Mouse (Mus musculus) R1 (cell line): ENCODE results near the gene Gm21188.
"Not testable (repeated sequence)": the region's sequence is repeated elsewhere in the genome, so short reads cannot be mapped to it uniquely, and the experiment has no call there.

Experiments used
- DNase-seq: peaks from one replicate; pipeline ENCODE4 v3.0.0-alpha.2; 2018; ENCODE audit warnings: low read depth, low spot score

Gm21188 gene

GRCm38 (mm10) chr13:120052085-120052484, at the start of gene Gm21188:
Gene Gm21188, minus strand, starts transcription at chr13:120052194.
- not testable (repeated sequence) for DNase-seq

DNA sequence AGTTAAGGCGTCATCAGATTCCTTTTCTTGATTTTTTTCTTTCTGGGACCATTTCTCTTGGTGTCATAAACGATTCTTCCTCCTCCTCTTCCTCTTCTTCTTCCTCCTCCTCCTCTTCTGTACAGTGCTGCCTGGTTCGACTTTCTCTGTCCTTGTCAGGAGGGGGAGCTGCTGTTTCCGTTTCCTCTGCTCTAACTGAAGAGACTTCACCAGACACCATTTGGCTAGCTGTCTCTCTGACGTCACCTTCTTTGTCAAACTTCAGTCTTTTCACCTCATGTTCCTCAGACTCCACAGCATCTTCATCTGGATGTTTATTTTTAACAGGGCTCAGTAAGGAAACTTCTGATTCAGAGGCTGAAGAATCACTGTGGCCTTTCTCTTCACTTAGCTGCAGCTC, 47.3 kb upstream of the Gm21188 start:
- DNase-seq: not testable (repeated sequence)

DNA sequence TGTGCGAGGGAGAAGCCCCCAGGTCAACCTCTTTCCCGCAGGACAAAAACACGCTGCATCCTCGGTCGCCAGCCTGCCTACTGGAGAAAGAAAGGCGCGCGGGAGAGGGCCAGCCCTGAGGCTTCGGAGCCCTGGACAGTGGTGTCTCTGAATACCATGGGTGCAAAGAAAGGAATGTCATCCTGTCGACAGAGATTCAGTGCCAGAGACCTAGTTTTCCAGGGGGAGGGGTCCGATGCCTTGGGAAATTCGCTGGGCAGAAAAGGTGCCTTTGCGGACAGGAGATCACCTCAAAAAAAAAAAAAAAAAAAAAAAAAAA, 44.9 kb upstream of the Gm21188 start:
- DNase-seq: not testable (repeated sequence)

DNA sequence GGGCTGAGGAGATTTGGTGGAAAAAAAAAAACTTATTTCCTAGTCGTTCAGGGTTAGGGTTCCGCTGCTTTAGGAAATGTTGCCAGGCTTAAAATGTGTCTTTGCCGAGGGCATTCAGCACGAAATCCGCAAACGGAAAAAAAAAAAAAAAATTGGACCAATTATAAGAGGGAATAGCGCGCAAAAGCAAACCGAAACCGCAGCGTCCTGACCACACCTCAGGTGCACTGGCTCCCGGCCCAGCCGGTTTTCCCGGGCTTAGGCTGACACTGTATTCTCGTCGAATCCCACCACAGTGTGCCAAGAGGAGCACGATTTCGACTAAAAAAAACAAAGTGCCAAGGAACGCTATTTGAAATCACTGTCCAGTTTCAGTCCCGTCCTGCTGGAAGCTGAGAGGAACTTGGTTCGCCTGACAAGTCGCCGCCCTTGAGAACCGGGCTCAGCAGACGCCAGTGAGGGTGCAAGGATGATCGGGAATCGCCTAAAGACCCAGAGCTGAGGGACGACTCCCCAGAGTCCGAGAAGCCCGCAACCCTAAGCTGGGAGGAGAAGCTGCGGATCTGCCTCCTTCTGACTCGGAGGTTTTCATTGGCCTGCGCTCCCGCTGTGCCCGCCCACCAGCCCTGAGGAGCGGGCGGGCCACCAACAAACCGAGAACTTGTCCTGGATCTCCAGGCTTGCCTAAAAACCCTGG, 44.4 kb upstream of the Gm21188 start:
- not testable (repeated sequence) for DNase-seq

DNA sequence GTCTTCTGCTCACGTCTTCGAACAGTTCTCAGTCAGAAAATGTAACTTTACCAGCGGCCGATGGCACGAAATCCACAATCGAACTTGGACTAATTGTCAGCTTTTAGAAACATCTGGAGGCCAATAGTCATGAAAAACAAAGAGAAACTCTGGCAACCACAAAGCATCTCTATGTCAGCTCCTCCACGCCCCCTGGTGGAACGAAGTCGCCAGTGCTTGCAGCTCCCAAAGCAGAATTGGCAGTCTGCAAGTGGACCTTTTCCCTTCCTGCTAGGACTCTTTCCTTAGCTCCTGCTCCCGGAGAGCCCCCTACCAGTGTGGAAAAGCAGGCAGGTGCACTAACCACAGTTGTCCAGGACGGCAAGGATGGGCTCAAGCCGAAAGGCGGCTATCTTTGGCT, 41.0 kb upstream of the Gm21188 start:
- not testable (repeated sequence) for DNase-seq

DNA sequence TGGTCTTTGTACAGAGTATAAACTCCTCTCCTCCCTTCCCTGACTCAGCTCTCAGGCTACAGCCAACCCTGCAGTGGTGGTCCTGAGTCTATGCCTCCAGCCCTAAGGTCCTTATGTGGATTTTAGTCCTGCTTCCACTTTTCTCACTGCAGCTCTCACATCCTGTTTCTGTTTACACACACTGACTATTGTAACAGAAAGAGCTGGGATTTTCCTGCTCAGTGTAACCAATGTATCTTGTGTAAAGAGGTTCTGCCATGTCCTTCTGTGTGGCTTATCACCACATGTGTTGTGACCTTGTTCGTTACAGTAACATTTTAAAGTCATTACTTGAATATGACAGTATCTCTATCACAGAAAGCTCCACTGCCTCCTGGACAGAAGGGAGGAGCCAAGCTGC, 27.6 kb upstream of the Gm21188 start:
- DNase-seq: not testable (repeated sequence)

DNA sequence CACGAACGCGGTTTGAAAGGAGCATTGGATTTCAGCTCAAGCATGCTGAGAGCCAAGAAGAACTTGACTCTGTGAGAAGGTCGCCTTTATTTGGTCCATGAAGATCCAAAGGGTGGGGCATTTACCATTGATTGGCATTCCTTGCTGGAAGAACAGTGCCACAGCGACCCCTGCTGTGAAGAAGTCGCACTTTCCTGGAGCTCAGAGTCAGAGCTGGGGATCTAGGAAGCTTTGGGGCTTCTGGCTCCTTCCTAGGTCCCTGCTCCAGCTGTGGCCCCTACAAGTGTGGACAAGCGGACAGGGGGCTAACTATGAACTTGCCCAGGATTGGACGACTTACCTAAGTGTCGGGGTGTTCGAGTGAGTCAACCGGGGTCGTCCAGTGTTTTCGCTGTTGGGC, 18.9 kb upstream of the Gm21188 start:
- DNase-seq: not testable (repeated sequence)

DNA sequence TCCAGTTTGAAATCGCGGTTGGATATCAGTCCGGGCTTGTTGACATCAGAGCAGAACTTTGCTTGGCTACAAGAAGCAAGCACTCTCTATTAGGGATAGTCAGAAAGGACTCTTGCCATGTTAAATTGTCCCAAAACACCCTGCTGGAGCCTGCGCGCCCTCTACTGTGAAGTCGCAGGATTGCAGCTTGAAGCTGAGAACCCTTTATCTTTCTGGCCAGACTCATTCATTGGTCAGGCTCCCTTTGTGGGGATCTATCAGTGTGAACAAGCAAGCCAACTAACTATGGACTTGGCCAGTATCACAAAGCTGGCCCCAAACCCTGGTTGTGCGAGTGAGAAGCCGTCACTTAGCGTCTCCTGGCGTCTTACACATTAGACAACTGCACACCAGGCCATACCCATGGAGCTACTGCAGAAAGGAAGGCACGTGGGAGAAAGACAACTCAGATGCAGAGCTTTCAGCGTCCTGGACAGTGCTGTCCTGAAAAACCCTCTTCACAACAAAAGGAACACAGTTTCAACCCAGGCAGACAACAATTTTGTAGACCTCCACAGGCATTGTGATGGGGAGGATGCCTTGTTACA, 18.1 kb upstream of the Gm21188 start:
- DNase-seq: not testable (repeated sequence)

- DNase-seq: not testable (repeated sequence)
Measured at GRCm38 (mm10) chr13:120063439-120064089, 11.6 kb upstream of the Gm21188 start.

GRCm38 (mm10) chr13:120062903-120063302, 10.9 kb upstream of the Gm21188 start:
- not testable (repeated sequence) for DNase-seq

DNA sequence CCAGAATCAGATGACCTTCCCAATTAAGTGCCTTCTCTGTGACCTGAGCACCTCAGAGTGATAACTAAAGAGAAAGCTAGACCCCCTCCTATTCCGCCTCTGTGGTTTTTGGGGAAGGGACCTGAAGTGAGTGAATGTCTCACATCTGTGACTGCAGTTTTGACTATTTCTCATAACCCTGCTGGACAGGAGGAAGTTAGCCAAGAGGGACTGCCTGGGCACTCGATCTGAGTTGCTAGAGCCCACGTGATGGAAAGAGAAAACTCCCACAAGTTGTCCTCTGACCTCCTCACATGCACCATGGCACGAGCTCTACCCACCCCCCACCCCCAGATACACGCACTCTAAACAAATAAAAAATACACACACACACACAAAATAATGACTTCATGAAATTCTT, 3.4 kb downstream of the Gm21188 start:
- not testable (repeated sequence) for DNase-seq

DNA sequence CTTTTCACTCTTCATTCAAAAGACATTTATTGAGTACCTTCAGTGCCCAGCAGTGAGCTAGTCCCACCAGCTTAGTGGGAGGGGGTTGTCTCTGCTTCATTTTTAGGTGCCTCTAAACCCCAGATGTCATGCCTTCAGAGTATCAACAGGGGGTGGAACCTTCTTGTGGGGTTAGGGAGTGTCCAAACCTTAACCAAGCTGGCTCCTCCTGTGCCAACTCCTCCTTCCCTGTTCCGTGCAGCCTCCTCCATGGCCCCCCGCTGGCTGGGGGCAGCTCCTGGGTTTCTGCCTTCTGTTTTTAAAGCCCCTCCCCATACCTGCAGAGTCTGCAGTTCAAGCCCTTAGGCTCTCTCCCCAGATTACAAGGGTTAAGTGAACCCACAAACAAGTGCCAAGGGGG, 3.8 kb downstream of the Gm21188 start:
- DNase-seq: not testable (repeated sequence)

DNA sequence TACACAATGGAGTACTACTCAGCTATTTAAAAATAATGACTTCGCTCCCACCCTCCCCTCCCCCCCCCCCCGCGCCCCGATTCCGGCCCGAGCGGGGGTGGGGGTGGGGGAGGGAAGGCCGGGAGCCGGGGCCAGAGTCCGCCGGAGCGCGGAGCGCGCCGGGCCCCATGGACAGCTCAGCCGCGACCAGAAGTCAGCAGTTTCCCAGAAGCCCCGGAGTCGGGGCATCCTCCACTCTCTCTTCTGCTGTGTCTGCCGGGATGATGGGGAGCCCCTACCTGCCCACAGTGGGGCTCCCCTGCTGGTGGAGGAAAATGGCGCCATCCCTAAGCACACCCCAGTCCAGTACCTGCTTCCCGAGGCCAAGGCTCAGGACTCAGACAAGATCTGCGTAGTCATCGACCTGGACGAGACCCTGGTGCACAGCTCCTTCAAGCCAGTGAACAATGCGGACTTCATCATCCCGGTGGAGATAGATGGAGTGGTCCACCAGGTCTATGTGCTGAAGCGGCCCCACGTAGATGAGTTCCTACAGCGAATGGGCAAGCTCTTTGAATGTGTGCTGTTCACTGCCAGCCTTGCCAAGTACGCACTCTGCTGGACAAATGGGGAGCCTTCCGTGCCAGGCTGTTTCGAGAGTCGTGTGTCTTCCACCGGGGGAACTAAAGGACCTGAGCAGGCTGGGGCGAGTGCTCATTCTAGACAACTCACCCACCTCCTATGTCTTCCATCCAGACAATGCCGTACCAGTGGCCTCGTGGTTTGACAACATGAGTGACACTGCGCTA, 5.4 kb downstream of the Gm21188 start:
- DNase-seq: not testable (repeated sequence)

DNA sequence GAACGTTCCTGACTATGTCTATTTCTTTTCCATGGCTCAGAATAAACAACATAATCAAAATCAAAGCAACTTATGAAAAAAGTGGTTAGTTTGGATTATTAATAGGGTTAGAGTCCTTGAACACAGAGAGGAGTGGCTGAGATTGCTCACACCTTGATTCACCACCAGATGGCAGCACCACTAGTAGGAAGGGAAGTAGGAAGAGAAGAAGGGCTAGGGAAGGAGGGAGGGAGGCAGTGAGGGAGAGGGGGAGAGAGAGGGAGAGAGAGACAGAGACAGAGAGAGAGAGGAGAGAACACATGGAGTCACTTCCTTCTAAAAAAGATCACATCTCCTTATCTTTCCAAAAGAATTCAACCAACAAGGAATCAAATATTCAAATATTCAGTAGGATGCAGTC, 10.8 kb downstream of the Gm21188 start:
- DNase-seq: peak; percentile 58

DNA sequence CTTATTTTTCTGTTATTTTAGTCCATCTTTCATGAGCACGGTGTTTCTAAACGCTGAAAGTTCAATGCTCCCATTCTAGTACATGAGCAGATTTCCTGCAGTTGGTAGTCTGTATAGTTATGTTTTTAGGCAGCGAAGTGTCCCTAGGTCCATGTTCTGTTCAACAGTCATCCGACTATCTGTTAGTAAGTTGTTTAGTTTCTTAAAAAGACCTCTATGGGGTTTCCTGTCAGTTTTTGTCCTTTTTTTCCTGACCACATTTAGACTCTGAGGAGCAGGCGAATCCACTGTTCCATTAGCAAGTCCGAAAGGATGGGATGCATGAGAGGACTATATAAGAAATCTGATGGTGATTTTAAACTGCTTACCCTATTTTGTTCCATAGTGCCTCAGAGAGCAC, 14.1 kb downstream of the Gm21188 start:
- DNase-seq: not testable (repeated sequence)

- DNase-seq: not testable (repeated sequence)
Measured at GRCm38 (mm10) chr13:120036577-120037115, 15.3 kb downstream of the Gm21188 start.

GRCm38 (mm10) chr13:120035151-120035550, 16.8 kb downstream of the Gm21188 start:
- not testable (repeated sequence) for DNase-seq

DNA sequence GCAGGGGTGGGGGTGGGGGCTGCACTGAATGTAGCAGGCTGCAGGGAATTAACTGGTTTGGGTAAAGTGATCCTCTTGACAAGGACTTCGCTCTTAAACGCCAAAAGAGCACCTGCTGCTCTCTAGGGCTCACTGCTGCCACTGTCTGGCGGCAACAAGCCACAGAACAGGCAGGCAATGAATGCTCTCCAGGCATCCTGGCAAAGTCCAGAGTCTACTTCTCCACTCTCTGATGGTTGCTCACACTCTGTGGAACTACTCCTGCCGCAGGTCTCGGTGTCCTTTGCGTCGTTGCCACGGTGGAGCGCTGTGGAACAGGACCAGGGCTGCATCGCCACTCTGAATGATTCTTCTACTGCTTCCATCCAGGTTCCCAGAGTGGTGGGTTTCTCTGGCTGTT, 17.4 kb downstream of the Gm21188 start:
- DNase-seq: not testable (repeated sequence)

- peak; percentile 31 for DNase-seq
Measured at GRCm38 (mm10) chr13:120033516-120034190, 18.3 kb downstream of the Gm21188 start.

DNA sequence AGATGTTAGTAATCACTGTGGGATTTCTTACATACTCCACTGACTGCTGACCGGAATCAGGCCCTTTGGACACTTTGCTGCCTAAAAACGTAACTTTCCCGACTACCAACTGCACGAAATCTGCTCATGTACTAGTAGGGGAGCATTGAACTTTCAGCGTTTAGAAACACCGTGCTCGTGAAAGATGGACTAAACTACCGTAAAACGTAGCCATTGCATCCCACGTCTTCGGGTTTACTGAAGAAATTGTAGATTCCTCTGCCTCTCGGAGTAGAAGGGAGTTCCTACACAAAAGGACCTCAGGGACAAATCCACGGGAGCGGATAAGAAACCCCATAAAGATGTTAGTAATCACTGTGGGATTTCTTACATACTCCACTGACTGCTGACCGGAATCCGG, 20.3 kb downstream of the Gm21188 start:
- DNase-seq: not testable (repeated sequence)

- DNase-seq: peak; percentile 78
Measured at GRCm38 (mm10) chr13:120027368-120027767, 24.6 kb downstream of the Gm21188 start.
